Comparison of ENCODE assay signal across 19 mouse cellular contexts in the genomic region with DNA sequence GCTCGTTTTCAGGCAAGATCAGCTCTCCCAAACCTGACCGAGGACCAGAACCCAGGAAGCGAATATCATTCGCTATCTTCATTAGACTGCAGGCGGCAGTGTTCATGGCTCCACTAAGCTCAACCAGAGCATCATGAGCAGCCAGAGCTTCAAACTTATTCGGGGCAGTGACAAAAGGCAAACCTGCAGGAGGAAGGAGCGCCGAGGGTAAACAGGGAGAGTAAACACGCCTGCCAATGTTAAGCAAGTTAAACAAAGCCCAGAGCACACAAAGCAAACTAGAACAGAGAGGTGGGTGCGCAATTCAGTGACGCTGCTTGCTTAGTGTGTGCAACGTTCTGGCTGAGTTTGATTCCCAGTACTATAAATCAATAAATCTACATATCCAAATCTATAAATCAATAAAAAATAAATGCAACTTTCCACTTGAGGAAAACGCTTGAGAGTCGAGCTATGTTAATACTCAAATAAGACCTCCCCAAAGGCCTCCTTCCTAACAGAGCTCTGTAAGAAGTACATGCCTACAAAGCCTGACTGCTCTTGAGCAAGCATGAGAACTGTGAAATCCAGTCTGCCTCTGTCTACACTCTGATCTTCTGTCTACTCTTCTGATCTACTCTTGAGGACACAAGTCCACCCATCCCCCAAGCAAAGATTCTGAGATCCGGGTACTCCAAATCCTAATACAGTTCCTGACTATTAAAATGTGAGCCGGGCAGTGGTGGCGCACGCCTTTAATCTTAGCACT. TPM values are rescaled to one million over a fixed set of nuclear protein-coding genes. Genes with fewer than 3 reads are reported as not detected.
DNase-seq lines count a peak whose midpoint lies in the region; ATAC-seq and TF ChIP-seq lines count a peak whose summit lies in the region.
"Had no signal": no experiment of that assay in that cellular context is flagged by ENCODE, and none has a peak within 500 bp of the region (broad histone marks: within the 10 kb centered on the region; RNA-seq: fewer than 3 reads in every experiment).

No protein-coding gene starts in this region.

- no peak overlapping the region for H3K4me3 ChIP-seq in lung, adult 2 months (replicated peaks; ENCODE audit: extremely low read depth, low read depth, low read length)
- H3K4me3 ChIP-seq in intestine, postnatal 0 days (ENCODE audit: low read depth, low read length), result no peak overlapping the region
- no peak overlapping the region for H3K4me3 ChIP-seq in liver, embryonic 15.5 days (replicated peaks)
- no peak overlapping the region for H3K4me3 ChIP-seq in stomach, embryonic 14.5 days (ENCODE audit: low read depth, low read length)
- no peak overlapping the region for H3K4me3 ChIP-seq in hindbrain, embryonic 12.5 days
- H3K4me3 ChIP-seq: embryonic facial prominence, embryonic 10.5 days; limb, embryonic 15.5 days had no signal

- H3K27ac ChIP-seq in intestine, postnatal 0 days (ENCODE audit: low read depth, low read length), result no peak overlapping the region; the same call in 1 of the 2 replicates
- 0 out of 2 replicates have a peak overlapping the region, but pooled peaks have one; percentile 14 for H3K27ac ChIP-seq in liver, embryonic 15.5 days (replicated peaks)
- peak overlapping the region; percentile 39; the same call in 1 of the 2 replicates for H3K27ac ChIP-seq in stomach, embryonic 14.5 days (ENCODE audit: low read length)
- H3K27ac ChIP-seq in hindbrain, embryonic 12.5 days, result no peak overlapping the region
- H3K27ac ChIP-seq: embryonic facial prominence, embryonic 10.5 days; limb, embryonic 15.5 days had no signal

- ATAC-seq in intestine, postnatal 0 days, result no peak
- ATAC-seq in liver, embryonic 15.5 days (ENCODE audit: insufficient read depth), result peak; percentile 87
- peak; percentile 88 for ATAC-seq in stomach, embryonic 14.5 days (ENCODE audit: insufficient number of reproducible peaks, insufficient read depth, low FRiP score, low read depth)
- no peak for ATAC-seq in hindbrain, embryonic 12.5 days (ENCODE audit: low FRiP score)

- H3K9ac ChIP-seq in intestine, postnatal 0 days (ENCODE audit: low read depth, low read length), result no peak overlapping the region
- H3K9ac ChIP-seq in liver, embryonic 15.5 days, result no peak overlapping the region
- H3K9ac ChIP-seq in stomach, embryonic 14.5 days (replicated peaks; ENCODE audit: low read depth, low read length), result no peak overlapping the region
- no peak overlapping the region for H3K9ac ChIP-seq in hindbrain, embryonic 12.5 days
- H3K9ac ChIP-seq: limb, embryonic 15.5 days had no signal

- H3K27me3 ChIP-seq in intestine, postnatal 0 days (replicated peaks; ENCODE audit: control insufficient read depth, insufficient read depth, low read length), result no peaks in the 10 kb centered on the region
- no peaks in the 10 kb centered on the region for H3K27me3 ChIP-seq in liver, embryonic 15.5 days
- H3K27me3 ChIP-seq in stomach, embryonic 14.5 days (ENCODE audit: control insufficient read depth, insufficient read depth, low read length), result no peaks in the 10 kb centered on the region
- H3K27me3 ChIP-seq in hindbrain, embryonic 12.5 days, result no peaks in the 10 kb centered on the region
- H3K27me3 ChIP-seq: limb, embryonic 15.5 days had no signal

- no peak overlapping the region for H3K4me2 ChIP-seq in intestine, postnatal 0 days (replicated peaks; ENCODE audit: low read depth)
- H3K4me2 ChIP-seq in liver, embryonic 15.5 days, result no peak overlapping the region
- no peak overlapping the region for H3K4me2 ChIP-seq in stomach, embryonic 14.5 days (replicated peaks; ENCODE audit: low read depth, low read length)
- H3K4me2 ChIP-seq in hindbrain, embryonic 12.5 days (replicated peaks), result no peak overlapping the region
- H3K4me2 ChIP-seq: limb, embryonic 15.5 days had no signal

- no peaks in the 10 kb centered on the region for H3K9me3 ChIP-seq in intestine, postnatal 0 days (ENCODE audit: control insufficient read depth)
- no peaks in the 10 kb centered on the region for H3K9me3 ChIP-seq in liver, embryonic 15.5 days (replicated peaks)
- no peaks in the 10 kb centered on the region for H3K9me3 ChIP-seq in stomach, embryonic 14.5 days (ENCODE audit: control insufficient read depth, low read depth, low read length)
- H3K9me3 ChIP-seq in hindbrain, embryonic 12.5 days (replicated peaks), result no peaks in the 10 kb centered on the region
- H3K9me3 ChIP-seq: embryonic facial prominence, embryonic 10.5 days; G1E; limb, embryonic 15.5 days had no signal

- H3K36me3 ChIP-seq in intestine, postnatal 0 days (ENCODE audit: control insufficient read depth, insufficient read depth), result peaks cover 74% of the 10 kb centered on the region
- peaks cover 78% of the 10 kb centered on the region for H3K36me3 ChIP-seq in liver, embryonic 15.5 days (replicated peaks)
- H3K36me3 ChIP-seq in stomach, embryonic 14.5 days (ENCODE audit: control insufficient read depth, insufficient read depth, low read length), result peaks cover 47% of the 10 kb centered on the region
- H3K36me3 ChIP-seq in hindbrain, embryonic 12.5 days, result peaks cover 73% of the 10 kb centered on the region

- WGBS in lung, adult 2 months, result 75% methylated on average over 18 of the region's 18 CpGs
- 64% methylated on average over 18 of the region's 18 CpGs for WGBS in intestine, postnatal 0 days
- 75% methylated on average over 18 of the region's 18 CpGs for WGBS in liver, embryonic 15.5 days (ENCODE audit: insufficient replicate concordance)
- WGBS in stomach, embryonic 14.5 days, result 74% methylated on average over 18 of the region's 18 CpGs
- 90% methylated on average over 18 of the region's 18 CpGs for WGBS in hindbrain, embryonic 12.5 days

- TF ChIP-seq POLR2A in lung, adult 2 months (IDR thresholded peaks at IDR 0.05; ENCODE audit: borderline replicate concordance, extremely low read depth, low read depth, low read length), result no peak

- no peaks in the 10 kb centered on the region for H3K4me1 ChIP-seq in lung, adult 2 months (ENCODE audit: control insufficient read depth, insufficient read depth, low read length)
- no peaks in the 10 kb centered on the region for H3K4me1 ChIP-seq in intestine, postnatal 0 days (replicated peaks; ENCODE audit: control insufficient read depth, insufficient read depth, low read length)
- H3K4me1 ChIP-seq in liver, embryonic 15.5 days (replicated peaks), result peaks cover 2% of the 10 kb centered on the region; the same call in 1 of the 2 replicates
- no peaks in the 10 kb centered on the region for H3K4me1 ChIP-seq in stomach, embryonic 14.5 days (ENCODE audit: control insufficient read depth, insufficient read depth, low read length)
- no peaks in the 10 kb centered on the region for H3K4me1 ChIP-seq in hindbrain, embryonic 12.5 days
- H3K4me1 ChIP-seq: embryonic facial prominence, embryonic 10.5 days; limb, embryonic 15.5 days had no signal

- DNase-seq in lung, adult 2 months, result peak; percentile 7
- DNase-seq in lung, postnatal 14 days, result no peak
- DNase-seq in kidney, postnatal 10 days, result no peak
- no peak for DNase-seq in Muller cell, postnatal 12 days (ENCODE audit: inconsistent ontology term)
- DNase-seq: adrenal gland, adult 2 months; cerebellum, adult 2 months; heart, adult 18-20 months; kidney, adult 8-10 months; kidney, postnatal 25 days; retina, postnatal 1 day; thymus, postnatal 4 days had no signal

- no peak for TF ChIP-seq CTCF in lung, adult 2 months (IDR thresholded peaks at IDR 0.05; ENCODE audit: insufficient read depth, low read length)
- 0 out of 2 replicates have a peak, but pooled peaks have one; percentile 4 for TF ChIP-seq CTCF in intestine, postnatal 0 days (IDR thresholded peaks at IDR 0.05; ENCODE audit: low read depth)

RNA-seq across cellular contexts. Expression of a gene that starts 12.2 kb away (rescaled TPM):
- polyA plus RNA-seq in lung, adult 2 months (2012; rRNA removed), result 1.1 and 1.8 TPM in 2 replicates
- 0.27 and 0.53 TPM in 2 replicates for polyA plus RNA-seq in intestine, postnatal 0 days (2015; fragmentation: Nextera tagmentation; extraction: Ambion mirVana)
- 12.0 and 12.9 TPM in 2 replicates for polyA plus RNA-seq in liver, embryonic 15.5 days (2015; fragmentation: Nextera tagmentation; extraction: Ambion mirVana)
- 0.16 and 0.56 TPM in 2 replicates for polyA plus RNA-seq in stomach, embryonic 14.5 days (2014; fragmentation: Nextera tagmentation; extraction: Ambion mirVana)
- polyA plus RNA-seq in hindbrain, embryonic 12.5 days (2016; fragmentation: Nextera tagmentation; extraction: Ambion mirVana), result 0.09 TPM in 1 of 2 replicates, not detected in the other
- polyA plus RNA-seq: embryonic facial prominence, embryonic 10.5 days; G1E; midbrain, postnatal 0 days had no signal

RNA-seq across cellular contexts. Expression of a gene that starts 17.4 kb away (rescaled TPM):
- polyA plus RNA-seq in lung, adult 2 months (2012; rRNA removed), result 14.0 and 25.1 TPM in 2 replicates
- 109 and 112 TPM in 2 replicates for polyA plus RNA-seq in intestine, postnatal 0 days (2015; fragmentation: Nextera tagmentation; extraction: Ambion mirVana)
- polyA plus RNA-seq in liver, embryonic 15.5 days (2015; fragmentation: Nextera tagmentation; extraction: Ambion mirVana), result 75.4 and 75.8 TPM in 2 replicates
- 139 and 147 TPM in 2 replicates for polyA plus RNA-seq in stomach, embryonic 14.5 days (2014; fragmentation: Nextera tagmentation; extraction: Ambion mirVana)
- polyA plus RNA-seq in hindbrain, embryonic 12.5 days (2016; fragmentation: Nextera tagmentation; extraction: Ambion mirVana), result 69.5 and 81.7 TPM in 2 replicates

Comparison
In these comparisons a context has a peak if more than half of its experiments do, and no peak if none do; other contexts are left out.
1. ATAC-seq: peak in liver, embryonic 15.5 days (single experiment) and stomach, embryonic 14.5 days (single experiment); none in intestine, postnatal 0 days (single experiment) and hindbrain, embryonic 12.5 days (single experiment).
2. H3K27ac ChIP-seq: peak in liver, embryonic 15.5 days (single experiment) and stomach, embryonic 14.5 days (single experiment); none in intestine, postnatal 0 days (single experiment) and hindbrain, embryonic 12.5 days (single experiment).